Mouse (Mus musculus): Measurements from ENCODE around the gene 3425401B19Rik.

GRCm38 (mm10) chr14:32634015-32634682 is 50.9 kb downstream of the 3425401B19Rik start:
- TF ChIP-seq CTCF (IDR thresholded peaks at IDR 0.05; ENCODE audit: low read depth) (no peak), EP300 (IDR thresholded peaks at IDR 0.05; ENCODE audit: low read depth) (no peak)

Data from liver, embryonic 14.5 days (tissue).